Mouse (Mus musculus): Measurements from ENCODE around the gene G0s2.

DNA sequence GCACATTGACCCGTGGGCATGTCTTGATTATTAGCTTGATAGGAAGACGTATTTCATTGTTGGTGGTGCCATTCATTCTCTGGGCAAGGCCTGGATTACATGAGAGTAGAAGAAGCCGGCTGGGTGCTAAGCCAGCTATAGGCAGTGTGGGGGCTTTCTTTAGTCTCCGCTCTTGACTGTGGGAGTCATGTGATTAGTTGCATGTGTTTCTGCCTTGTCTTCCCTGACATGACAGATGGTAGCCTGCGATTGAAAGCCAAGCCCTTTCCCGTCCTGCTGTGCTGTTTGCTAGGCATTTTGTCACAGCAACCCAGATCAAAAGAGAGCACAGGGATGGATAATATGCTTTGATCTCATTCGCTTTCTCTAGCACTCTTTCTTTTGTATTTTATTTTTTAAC, 32.4 kb upstream of the G0s2 start:
- TF ChIP-seq USF1 (IDR thresholded peaks at IDR 0.05; ENCODE audit: low read depth, low read length) = no peak
- TF ChIP-seq MAX (IDR thresholded peaks at IDR 0.05; ENCODE audit: low read length) = no peak
- no peak for TF ChIP-seq CTCF (conservative IDR thresholded peaks at IDR 0.05 in 1 of 2, IDR thresholded peaks at IDR 0.05 in 1 of 2; ENCODE audit: low read depth in 2 of 2, low read length in 2 of 2)
